Mouse (Mus musculus) cortical plate, adult 2 months (tissue): ENCODE data around the gene Armc8. TPM values are rescaled to one million over a fixed set of nuclear protein-coding genes. Genes with fewer than 3 reads are reported as not detected.
A peak's percentile ranks its signal among the peaks of the same experiment; 100 is the strongest.

Experiments
- H3K27ac ChIP-seq: fragments of 200-500 bp; 2 replicates; pipeline ENCODE4 v1.5.1; 2012; ENCODE audit warnings: low read length, control low read depth, inconsistent platforms; ENCODE audit not compliant: insufficient read depth
- H3K4me1 ChIP-seq: fragments of 200-500 bp; 2 replicates; pipeline ENCODE4 v1.6.1; 2011; ENCODE audit warnings: low read length; ENCODE audit not compliant: control insufficient read depth, insufficient read depth
- H3K4me3 ChIP-seq: fragments of 200-500 bp; 2 replicates; pipeline ENCODE4 v1.5.1; 2011; ENCODE audit warnings: mild to moderate bottlenecking, low read length, control low read depth; ENCODE audit not compliant: insufficient read depth
- CTCF ChIP-seq: fragments of 200-500 bp; IDR thresholded peaks from 2 replicates; pipeline ENCODE4 v1.5.1; 2011; ENCODE audit warnings: mild to moderate bottlenecking, control low read depth, low read length; ENCODE audit not compliant: insufficient read depth; ENCODE audit errors: extremely low read depth
- POLR2A ChIP-seq: fragments of 200-500 bp; IDR thresholded peaks from 2 replicates; pipeline ENCODE4 v1.6.1; 2011; ENCODE audit warnings: mild to moderate bottlenecking, low read length, control low read depth; ENCODE audit not compliant: insufficient read depth; ENCODE audit errors: extremely low read depth
- polyA plus RNA-seq: library from polyadenylated mRNA; depleted of rRNA; stranded (reverse); fragments of >200 nt; gene quantifications from 2 replicates; pipeline ENCODE4 v1.2.3, GENCODE M21; 2012

Armc8 gene
- polyA plus RNA-seq, 1 experiment, result 51.3 TPM

GRCm38 (mm10) chr9:99568023-99568346 lies 714 bp downstream of the Armc8 start:
- no peak for TF ChIP-seq CTCF
- no peak for TF ChIP-seq POLR2A
- H3K27ac ChIP-seq, result no peak overlapping the region
- peak overlapping the region; percentile 93 for H3K4me3 ChIP-seq
- H3K4me1 ChIP-seq, result peaks cover 4% of the 10 kb centered on the region; the same call in 1 of the 2 replicates

DNA sequence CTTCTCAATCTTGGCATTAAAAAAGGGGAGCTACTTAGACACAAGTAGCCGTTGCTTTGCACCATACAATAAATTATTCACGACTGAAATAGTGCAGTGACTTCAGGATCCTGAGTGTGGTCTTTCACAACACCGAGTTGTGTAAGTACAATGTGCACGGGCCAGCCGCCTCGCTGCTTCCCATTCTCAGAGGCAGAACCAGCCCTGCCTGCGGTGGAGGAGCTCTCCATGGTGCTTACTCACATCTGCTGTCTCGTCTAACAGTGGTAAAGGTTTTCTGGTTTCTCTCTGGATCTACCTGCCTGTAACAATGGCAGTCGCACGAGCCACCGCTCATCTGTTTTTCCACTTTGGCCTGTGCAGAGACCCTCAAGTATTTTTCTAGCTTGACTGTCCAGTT lies 5.0 kb downstream of the Armc8 start:
- TF ChIP-seq CTCF (no peak), POLR2A (no peak)
- Histone ChIP-seq H3K4me1 (peaks cover 4% of the 10 kb centered on the region; the same call in 1 of the 2 replicates), H3K4me3 (no peak overlapping the region), H3K27ac (no peak overlapping the region)

DNA sequence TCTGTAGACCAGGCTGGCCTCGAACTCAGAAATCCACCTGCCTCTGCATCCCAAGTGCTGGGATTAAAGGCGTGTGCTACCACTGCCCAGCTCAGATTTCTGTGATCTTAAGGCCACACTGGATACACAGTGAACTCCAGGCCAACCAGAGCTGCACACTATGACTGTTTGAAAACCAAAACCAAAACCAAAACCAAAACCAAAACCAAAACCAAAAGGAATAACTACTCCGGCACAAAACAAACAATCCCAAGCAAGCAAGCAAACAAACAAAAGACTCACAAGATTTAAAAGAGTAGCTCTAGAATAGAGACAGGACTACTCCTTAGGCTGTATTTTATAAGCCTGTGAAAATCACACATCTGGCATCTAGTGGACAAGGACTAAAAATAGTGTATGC lies 8.3 kb downstream of the Armc8 start:
- Histone ChIP-seq H3K4me1 (no peaks in the 10 kb centered on the region), H3K27ac (no peak overlapping the region), H3K4me3 (no peak overlapping the region)
- TF ChIP-seq POLR2A (no peak), CTCF (no peak)

- TF ChIP-seq CTCF (no peak), POLR2A (no peak)
Measured at GRCm38 (mm10) chr9:99559557-99559904, 9.2 kb downstream of the Armc8 start.

GRCm38 (mm10) chr9:99558824-99559556 lies 9.7 kb downstream of the Armc8 start:
- H3K4me3 ChIP-seq, result no peak overlapping the region
- H3K27ac ChIP-seq, result no peak overlapping the region
- no peaks in the 10 kb centered on the region for H3K4me1 ChIP-seq
- TF ChIP-seq CTCF (no peak), POLR2A (no peak)

More at GRCm38 (mm10) chr9:99559557-99559904, 9.2 kb downstream of the Armc8 start:
- Histone ChIP-seq H3K4me3 (no peak overlapping the region), H3K4me1 (no peaks in the 10 kb centered on the region), H3K27ac (no peak overlapping the region)

GRCm38 (mm10) chr9:99557580-99558300 lies 11.0 kb downstream of the Armc8 start:
- Histone ChIP-seq H3K4me3 (no peak overlapping the region), H3K4me1 (no peaks in the 10 kb centered on the region), H3K27ac (no peak overlapping the region)
- TF ChIP-seq POLR2A, result no peak
- no peak for TF ChIP-seq CTCF

- Histone ChIP-seq H3K27ac (no peak overlapping the region), H3K4me1 (no peaks in the 10 kb centered on the region), H3K4me3 (no peak overlapping the region)
- TF ChIP-seq POLR2A (no peak), CTCF (no peak)
Measured at GRCm38 (mm10) chr9:99555253-99555652, 13.4 kb downstream of the Armc8 start.

GRCm38 (mm10) chr9:99554052-99554451 lies 14.6 kb downstream of the Armc8 start:
- no peak overlapping the region for H3K27ac ChIP-seq
- no peak overlapping the region for H3K4me3 ChIP-seq
- TF ChIP-seq POLR2A, result no peak
- no peak for TF ChIP-seq CTCF
- no peaks in the 10 kb centered on the region for H3K4me1 ChIP-seq

DNA sequence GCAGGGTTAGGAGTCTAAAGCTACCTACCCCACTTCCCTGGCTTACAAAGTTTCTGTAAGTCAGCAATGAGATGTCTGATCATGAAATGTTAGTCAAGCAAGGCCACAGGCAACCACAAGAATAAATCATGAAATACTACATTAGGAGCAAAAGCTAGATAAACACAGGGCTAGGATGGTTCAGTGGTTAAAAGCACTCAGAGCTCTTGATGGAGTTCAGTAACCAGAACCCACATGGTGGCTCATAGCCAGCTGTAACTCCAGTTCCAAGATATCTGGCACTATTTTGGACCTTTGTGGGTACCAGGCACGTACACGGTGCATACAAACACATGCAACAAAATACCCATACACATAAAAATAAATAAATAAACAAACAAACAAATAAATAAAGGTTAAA lies 15.7 kb downstream of the Armc8 start:
- TF ChIP-seq POLR2A (no peak), CTCF (no peak)
- no peak overlapping the region for H3K4me3 ChIP-seq
- no peak overlapping the region for H3K27ac ChIP-seq
- no peaks in the 10 kb centered on the region for H3K4me1 ChIP-seq

GRCm38 (mm10) chr9:99552068-99552467 lies 16.6 kb downstream of the Armc8 start:
- no peak overlapping the region for H3K4me3 ChIP-seq
- H3K27ac ChIP-seq, result no peak overlapping the region
- H3K4me1 ChIP-seq, result no peaks in the 10 kb centered on the region
- no peak for TF ChIP-seq POLR2A
- no peak for TF ChIP-seq CTCF

GRCm38 (mm10) chr9:99546259-99546658 lies 22.4 kb downstream of the Armc8 start:
- Histone ChIP-seq H3K4me1 (no peaks in the 10 kb centered on the region), H3K27ac (no peak overlapping the region), H3K4me3 (no peak overlapping the region)
- TF ChIP-seq CTCF (no peak), POLR2A (no peak)
